Mouse (Mus musculus) heart, adult 18-20 months (tissue): ENCODE results near the gene Vmn2r52. TPM values are rescaled to one million over a fixed set of nuclear protein-coding genes. Genes with fewer than 3 reads are reported as not detected.
"Not testable (repeated sequence)": the region's sequence is repeated elsewhere in the genome, so short reads cannot be mapped to it uniquely, and the experiment has no call there.

Source experiments
- DNase-seq, 2 experiments: peaks; one replicate each; pipeline ENCODE4 v3.0.0; 2021 to 2022; ENCODE audit warnings: mixed read lengths in 1 of 2
- long read RNA-seq, 2 experiments: library from polyadenylated mRNA; stranded (forward); transcript quantifications; one replicate each; pipeline ENCODE4 v2.0.0; 2021
- total RNA-seq, 2 experiments: library from RNA; stranded (reverse); gene quantifications; 2 replicates each; pipeline ENCODE4 v1.2.3; 2021

Gene Vmn2r52
- total RNA-seq = not detected
- long read RNA-seq, experiment 1 = 0 reads
- long read RNA-seq, experiment 2 = 0 reads

DNA sequence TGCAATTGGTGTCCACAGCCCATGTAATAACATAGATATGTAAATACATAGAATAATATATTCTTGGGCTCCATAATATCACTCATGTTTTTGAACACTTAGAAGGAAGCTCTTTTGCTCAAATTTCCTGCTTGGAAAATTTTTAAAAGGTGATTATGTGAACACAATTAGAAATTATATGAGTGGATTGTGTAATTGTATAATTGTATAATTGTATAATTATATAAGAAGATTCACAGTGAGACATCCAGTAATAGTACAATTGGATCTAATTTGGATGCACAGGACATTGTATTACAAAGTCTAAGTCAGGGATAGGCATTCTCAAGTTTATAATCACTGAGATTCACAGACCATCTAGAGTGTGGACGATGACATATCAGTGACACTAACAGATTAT is at the start of gene Vmn2r52:
TSS of gene Vmn2r52 (minus strand) at position 101 of the 400 bp plus-strand sequence.
- no peak for DNase-seq

DNA sequence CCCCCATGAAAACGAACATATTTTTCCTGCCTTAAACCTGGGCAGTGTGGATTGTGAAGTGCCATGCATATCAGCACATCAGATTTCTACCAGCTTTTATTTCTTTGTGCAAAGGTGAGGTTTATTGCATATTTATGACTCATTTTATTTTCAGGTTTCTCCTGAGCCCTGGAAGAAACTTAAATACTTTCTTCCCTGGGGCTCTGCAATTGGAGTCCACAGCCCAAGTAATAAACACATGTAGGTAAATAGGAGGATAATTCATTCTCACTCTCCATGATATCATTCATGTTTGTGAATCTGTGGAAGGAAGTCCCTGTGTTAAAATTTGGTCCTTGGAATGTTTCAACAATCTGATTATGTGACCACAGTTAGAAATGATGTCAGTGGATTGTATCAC is 70.7 kb downstream of the Vmn2r52 start, which contains the start of gene Vmn2r51:
TSS of gene Vmn2r51 (minus strand) at position 101 of the 400 bp plus-strand sequence.
- not testable (repeated sequence) for DNase-seq

Other genes starting within 250 kb of the Vmn2r52 start
- gene Vmn2r48, start 223.0 kb downstream of the Vmn2r52 start, total RNA-seq = not detected
- gene Vmn2r49, start 184.3 kb downstream of the Vmn2r52 start, total RNA-seq = not detected
- not detected for gene Vmn2r50, start 123.3 kb downstream of the Vmn2r52 start, total RNA-seq
- gene Vmn2r51, start 70.8 kb downstream of the Vmn2r52 start, total RNA-seq = not detected
- not detected for gene Vmn1r66, start 101.4 kb upstream of the Vmn2r52 start, total RNA-seq